Mouse (Mus musculus) frontal cortex, postnatal 10 days (tissue): ENCODE results near the gene Hhat.

Experiments used
- DNase-seq, 2 experiments: peaks; one replicate each; pipeline ENCODE4 v3.0.0; 2022; ENCODE audit warnings: low spot score in 2 of 2, mixed read lengths in 1 of 2

Gene Hhat

GRCm38 (mm10) chr1:192770495-192771331 is at the start of gene Hhat:
Gene Hhat, minus strand, starts transcription at chr1:192771223.
- peak in 1 of 2 experiments; percentile 73 for DNase-seq

GRCm38 (mm10) chr1:192818334-192818733 is 47.3 kb upstream of the Hhat start:
- no peak for DNase-seq

GRCm38 (mm10) chr1:192815789-192816188 is 44.8 kb upstream of the Hhat start:
- no peak for DNase-seq

- no peak for DNase-seq
Observed at GRCm38 (mm10) chr1:192814700-192815099, 43.7 kb upstream of the Hhat start.

GRCm38 (mm10) chr1:192812758-192813157 is 41.7 kb upstream of the Hhat start:
- no peak for DNase-seq

GRCm38 (mm10) chr1:192812290-192812689 is 41.3 kb upstream of the Hhat start:
- no peak for DNase-seq

- no peak for DNase-seq
Observed at GRCm38 (mm10) chr1:192806168-192807157, 35.4 kb upstream of the Hhat start.

GRCm38 (mm10) chr1:192800338-192800737 is 29.3 kb upstream of the Hhat start:
- no peak for DNase-seq

- DNase-seq: peak in 1 of 2 experiments; percentile 35
Observed at GRCm38 (mm10) chr1:192799165-192799991, 28.4 kb upstream of the Hhat start.

- DNase-seq: no peak
Observed at GRCm38 (mm10) chr1:192798212-192799164, 27.5 kb upstream of the Hhat start.

GRCm38 (mm10) chr1:192797011-192797274 is 25.9 kb upstream of the Hhat start:
- no peak for DNase-seq

- DNase-seq: no peak
Observed at GRCm38 (mm10) chr1:192796201-192797010, 25.4 kb upstream of the Hhat start.

- no peak for DNase-seq
Observed at GRCm38 (mm10) chr1:192794957-192795745, 24.1 kb upstream of the Hhat start.

- DNase-seq: no peak
Observed at GRCm38 (mm10) chr1:192791897-192792361, 20.9 kb upstream of the Hhat start.

- no peak for DNase-seq
Observed at GRCm38 (mm10) chr1:192790442-192790841, 19.4 kb upstream of the Hhat start.

GRCm38 (mm10) chr1:192789828-192790227 is 18.8 kb upstream of the Hhat start:
- DNase-seq: no peak

GRCm38 (mm10) chr1:192789111-192789522 is 18.1 kb upstream of the Hhat start:
- DNase-seq: peak; percentile 46 to 48

- DNase-seq: no peak
Observed at GRCm38 (mm10) chr1:192786194-192786593, 15.2 kb upstream of the Hhat start.
